In the genomic region with DNA sequence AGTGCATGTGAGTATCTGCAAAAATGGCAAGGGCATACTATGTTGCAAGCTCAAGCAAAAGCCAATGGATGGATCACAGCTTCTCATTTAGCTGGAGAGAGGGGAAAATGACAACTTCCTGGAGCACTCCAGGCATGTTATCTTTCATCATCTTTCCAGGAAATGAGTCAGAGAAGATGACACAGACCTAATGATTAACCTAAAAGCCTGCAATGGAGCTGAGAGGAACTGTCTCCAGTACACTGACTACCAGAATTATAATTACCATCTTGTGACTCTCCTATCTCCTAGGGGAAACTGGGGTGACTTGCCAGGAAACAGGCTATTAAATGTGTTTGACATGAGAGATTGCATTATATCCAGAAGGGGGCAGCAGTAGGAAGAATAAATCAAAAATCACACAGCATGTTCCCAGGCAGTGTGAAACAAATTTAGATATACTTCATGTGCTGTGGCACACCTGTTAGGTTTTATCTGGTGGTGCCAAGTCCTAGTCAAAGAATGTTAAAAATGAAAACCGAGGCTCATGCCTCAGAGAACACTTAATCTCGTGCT, we compare ENCODE assay signal across 9 mouse cellular contexts.
A peak's percentile ranks its signal among the peaks of the same experiment; 100 is the strongest.
DNase-seq lines count a peak whose midpoint lies in the region; ATAC-seq and TF ChIP-seq lines count a peak whose summit lies in the region.
"Had no signal": no experiment of that assay in that cellular context is flagged by ENCODE, and none has a peak within 500 bp of the region (broad histone marks: within the 10 kb centered on the region; RNA-seq: fewer than 3 reads in every experiment).

No protein-coding gene starts in this region.

- H3K36me3 ChIP-seq in hindbrain, embryonic 11.5 days (ENCODE audit: control insufficient read depth, insufficient read depth, low read length), result no peaks in the 10 kb centered on the region
- H3K36me3 ChIP-seq in hindbrain, embryonic 13.5 days, result no peaks in the 10 kb centered on the region
- no peaks in the 10 kb centered on the region for H3K36me3 ChIP-seq in midbrain, postnatal 0 days (ENCODE audit: insufficient read depth, low read length)
- no peaks in the 10 kb centered on the region for H3K36me3 ChIP-seq in midbrain, embryonic 10.5 days
- H3K36me3 ChIP-seq: liver, embryonic 15.5 days had no signal

- no peaks in the 10 kb centered on the region for H3K4me1 ChIP-seq in hindbrain, embryonic 11.5 days (replicated peaks; ENCODE audit: control insufficient read depth, insufficient read depth, low read length)
- H3K4me1 ChIP-seq in hindbrain, embryonic 13.5 days (replicated peaks), result no peaks in the 10 kb centered on the region
- H3K4me1 ChIP-seq in midbrain, postnatal 0 days (ENCODE audit: insufficient read depth, low read length), result no peaks in the 10 kb centered on the region
- no peaks in the 10 kb centered on the region for H3K4me1 ChIP-seq in midbrain, embryonic 10.5 days
- H3K4me1 ChIP-seq: liver, embryonic 15.5 days had no signal

- peak; percentile 66 for TF ChIP-seq CTCF in midbrain, postnatal 0 days (IDR thresholded peaks at IDR 0.05)

- H3K4me3 ChIP-seq in hindbrain, embryonic 11.5 days (ENCODE audit: low read depth, low read length), result no peak overlapping the region
- H3K4me3 ChIP-seq in hindbrain, embryonic 13.5 days, result no peak overlapping the region
- no peak overlapping the region for H3K4me3 ChIP-seq in midbrain, postnatal 0 days (ENCODE audit: low read depth, low read length)
- H3K4me3 ChIP-seq in midbrain, embryonic 10.5 days, result no peak overlapping the region
- H3K4me3 ChIP-seq: liver, embryonic 15.5 days had no signal

- no peaks in the 10 kb centered on the region for H3K9me3 ChIP-seq in hindbrain, embryonic 11.5 days (ENCODE audit: control insufficient read depth, low read length)
- H3K9me3 ChIP-seq in hindbrain, embryonic 13.5 days, result no peaks in the 10 kb centered on the region
- H3K9me3 ChIP-seq in midbrain, postnatal 0 days (ENCODE audit: low read length), result no peaks in the 10 kb centered on the region
- no peaks in the 10 kb centered on the region for H3K9me3 ChIP-seq in midbrain, embryonic 10.5 days (replicated peaks)
- H3K9me3 ChIP-seq: liver, embryonic 15.5 days had no signal

- H3K9ac ChIP-seq in hindbrain, embryonic 11.5 days (ENCODE audit: low read depth, low read length), result no peak overlapping the region
- no peak overlapping the region for H3K9ac ChIP-seq in hindbrain, embryonic 13.5 days
- no peak overlapping the region for H3K9ac ChIP-seq in midbrain, postnatal 0 days (replicated peaks; ENCODE audit: low read length, poor library complexity, severe bottlenecking)
- H3K9ac ChIP-seq: liver, embryonic 15.5 days had no signal

- no peak overlapping the region for H3K4me2 ChIP-seq in hindbrain, embryonic 11.5 days (replicated peaks; ENCODE audit: low read depth, low read length)
- H3K4me2 ChIP-seq in hindbrain, embryonic 13.5 days, result no peak overlapping the region
- H3K4me2 ChIP-seq in midbrain, postnatal 0 days (ENCODE audit: low read depth, low read length, poor library complexity, severe bottlenecking), result no peak overlapping the region
- H3K4me2 ChIP-seq: liver, embryonic 15.5 days had no signal

- ATAC-seq in hindbrain, embryonic 11.5 days (ENCODE audit: low FRiP score), result no peak
- ATAC-seq in hindbrain, embryonic 13.5 days (ENCODE audit: low FRiP score), result no peak
- ATAC-seq in midbrain, postnatal 0 days (ENCODE audit: low FRiP score), result no peak
- peak; percentile 93 for ATAC-seq in common myeloid progenitor, adult 5-6 weeks (replicated peaks; ENCODE audit: low read depth, poor library complexity, severe bottlenecking)
- no peak for ATAC-seq in activated CD4-positive, CD25-positive, alpha-beta regulatory T cell, adult 4 months

- no peak overlapping the region for H3K27ac ChIP-seq in hindbrain, embryonic 11.5 days (ENCODE audit: low read depth, low read length)
- no peak overlapping the region for H3K27ac ChIP-seq in hindbrain, embryonic 13.5 days
- H3K27ac ChIP-seq in midbrain, postnatal 0 days (ENCODE audit: low read depth, low read length), result no peak overlapping the region
- H3K27ac ChIP-seq in midbrain, embryonic 10.5 days (replicated peaks), result no peak overlapping the region
- H3K27ac ChIP-seq: liver, embryonic 15.5 days had no signal

- WGBS in hindbrain, embryonic 11.5 days, result 64% methylated on average over 2 of the region's 2 CpGs
- WGBS in hindbrain, embryonic 13.5 days, result 78% methylated on average over 2 of the region's 2 CpGs
- WGBS in midbrain, postnatal 0 days, result 40% methylated on average over 2 of the region's 2 CpGs
- 77% methylated on average over 2 of the region's 2 CpGs for WGBS in midbrain, embryonic 10.5 days

- DNase-seq in hindbrain, embryonic 11.5 days (ENCODE audit: low spot score), result peak; percentile 9
- DNase-seq in midbrain, postnatal 0 days (ENCODE audit: low spot score), result peak; percentile 52
- no peak for DNase-seq in midbrain, embryonic 10.5 days (ENCODE audit: low spot score)
- DNase-seq in ovary, postnatal 10 days (ENCODE audit: low spot score), result no peak
- DNase-seq: adrenal gland, postnatal 14 days had no signal

- no peaks in the 10 kb centered on the region for H3K27me3 ChIP-seq in hindbrain, embryonic 11.5 days (ENCODE audit: control insufficient read depth, insufficient read depth, low read length)
- H3K27me3 ChIP-seq in hindbrain, embryonic 13.5 days, result peaks cover 37% of the 10 kb centered on the region; the same call in 1 of the 2 replicates
- peaks cover 5% of the 10 kb centered on the region; the same call in 1 of the 2 replicates for H3K27me3 ChIP-seq in midbrain, postnatal 0 days (ENCODE audit: insufficient read depth, low read length)
- peaks cover 96% of the 10 kb centered on the region for H3K27me3 ChIP-seq in midbrain, embryonic 10.5 days (ENCODE audit: low read depth, poor library complexity, severe bottlenecking)
- H3K27me3 ChIP-seq: liver, embryonic 15.5 days had no signal

Comparison
In these comparisons a context has a peak if more than half of its experiments do, and no peak if none do; other contexts are left out.
1. DNase-seq: peak in hindbrain, embryonic 11.5 days (single experiment) and midbrain, postnatal 0 days (single experiment); none in midbrain, embryonic 10.5 days (single experiment) and ovary, postnatal 10 days (single experiment).